Mouse (Mus musculus) hindlimb bud, embryonic 11.5 days (tissue): ENCODE data around the gene Gadd45a.

ENCODE experiments used
- DNase-seq: peaks from one replicate; pipeline ENCODE4 v3.0.0-alpha.2; 2012; ENCODE audit warnings: low read depth, low spot score; ENCODE audit errors: extremely low spot score

The Gadd45a gene

DNA sequence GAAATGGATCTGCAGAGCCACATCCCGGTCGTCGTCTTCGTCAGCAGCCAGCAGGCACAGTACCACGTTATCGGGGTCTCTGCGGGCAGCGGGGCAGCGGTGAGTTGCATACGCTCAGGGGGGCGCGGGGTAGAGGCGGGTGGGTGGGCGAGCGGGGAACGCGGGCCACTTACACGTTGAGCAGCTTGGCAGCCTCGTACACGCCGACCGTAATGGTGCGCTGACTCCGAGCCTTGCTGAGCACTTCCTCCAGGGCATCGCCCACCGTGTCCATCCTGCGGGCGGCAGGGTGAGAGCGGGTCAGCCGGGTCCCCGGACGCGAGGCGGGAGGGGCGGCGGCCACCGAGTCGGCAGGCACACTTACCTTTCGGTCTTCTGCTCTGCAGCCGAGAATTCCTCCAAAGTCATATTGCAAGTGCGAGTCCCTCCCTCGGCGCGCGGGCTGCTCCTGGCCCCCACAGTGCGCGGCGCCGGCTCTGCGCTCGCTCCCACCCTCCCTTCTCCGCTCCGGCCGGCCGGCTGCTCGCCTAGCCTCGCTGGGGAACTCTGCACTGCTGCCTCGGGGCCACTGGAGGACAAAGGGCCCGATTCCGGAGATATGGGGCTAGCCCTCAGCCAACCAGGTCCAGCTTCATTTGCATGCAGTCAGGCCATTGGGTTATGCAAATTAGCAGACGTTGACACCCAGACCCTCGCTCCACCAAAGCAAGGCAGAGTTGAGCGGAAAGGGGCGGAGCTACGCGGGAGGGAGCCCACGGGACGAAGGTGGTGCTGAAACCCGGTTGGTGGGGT, at the start of gene Gadd45a:
Gene Gadd45a, minus strand, starts transcription at position 621 of the 792 bp plus-strand sequence.
- peak; percentile 97 for DNase-seq

- DNase-seq = no peak
Observed at GRCm38 (mm10) chr6:67085850-67086437, 48.7 kb upstream of the Gadd45a start.

- no peak for DNase-seq
Observed at GRCm38 (mm10) chr6:67084465-67084864, 47.2 kb upstream of the Gadd45a start.

GRCm38 (mm10) chr6:67081141-67081540, 43.9 kb upstream of the Gadd45a start:
- DNase-seq = no peak

DNA sequence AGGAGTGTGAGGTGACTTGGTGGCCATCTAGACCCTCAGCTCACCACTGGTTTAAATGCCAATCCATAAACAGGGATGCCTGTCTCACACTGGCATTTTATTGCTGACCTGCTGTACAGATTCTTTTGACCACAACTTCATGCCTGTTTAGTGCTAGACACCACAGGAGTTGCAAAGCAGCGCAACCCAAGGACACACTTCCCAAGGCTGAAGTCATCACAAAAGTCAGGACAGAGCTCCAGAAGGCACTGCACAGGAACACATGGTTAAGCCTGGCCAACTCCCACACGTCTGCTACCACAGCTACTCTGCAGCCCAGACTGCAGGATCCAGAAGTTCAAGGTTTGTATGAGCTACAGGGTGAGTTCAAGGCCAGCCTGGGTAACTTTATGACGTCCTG, 40.8 kb upstream of the Gadd45a start:
- DNase-seq = no peak

DNA sequence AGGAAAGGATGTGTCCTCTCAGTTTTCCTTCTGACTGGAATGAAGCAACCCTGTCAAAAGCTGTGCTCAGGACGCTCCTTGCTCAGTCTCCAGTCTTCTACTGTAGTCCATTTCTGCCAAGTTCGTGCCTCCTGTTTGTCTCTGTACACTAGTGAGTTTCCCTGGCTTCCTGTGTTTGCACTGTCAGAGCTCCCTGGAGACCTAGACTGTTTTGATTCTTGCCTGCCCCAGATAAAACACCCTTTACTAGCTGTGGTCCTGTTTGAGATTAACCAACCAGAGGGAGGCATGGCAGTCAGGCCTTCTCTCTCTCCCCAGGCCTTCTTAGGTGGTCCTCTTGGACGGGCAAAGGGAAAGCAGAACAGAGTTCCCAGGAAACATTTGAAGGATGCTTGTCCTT, 40.2 kb upstream of the Gadd45a start:
- DNase-seq = no peak

GRCm38 (mm10) chr6:67076348-67076747, 39.1 kb upstream of the Gadd45a start:
- DNase-seq = no peak

DNA sequence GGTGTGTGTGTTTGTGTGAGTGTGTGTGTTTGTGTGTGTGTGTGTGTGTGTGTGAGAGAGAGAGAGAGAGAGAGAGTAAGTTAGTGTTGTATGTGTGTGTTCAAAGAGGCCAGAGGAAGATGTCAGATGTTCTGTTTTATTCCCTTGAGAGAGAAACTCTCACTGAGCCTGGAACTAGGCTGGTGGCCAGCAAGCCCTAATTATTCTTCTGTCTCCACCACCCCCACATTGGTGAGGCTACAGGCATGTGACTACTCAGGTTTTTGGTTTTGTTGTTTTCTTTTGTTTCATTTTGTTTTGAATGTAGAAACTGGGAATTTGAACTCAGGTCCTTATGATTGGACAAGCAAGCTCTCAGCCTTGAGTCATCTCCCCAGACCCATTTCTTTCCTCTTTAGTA, 37.6 kb upstream of the Gadd45a start:
- DNase-seq = no peak

- DNase-seq = no peak
Observed at GRCm38 (mm10) chr6:67073929-67074328, 36.7 kb upstream of the Gadd45a start.

DNA sequence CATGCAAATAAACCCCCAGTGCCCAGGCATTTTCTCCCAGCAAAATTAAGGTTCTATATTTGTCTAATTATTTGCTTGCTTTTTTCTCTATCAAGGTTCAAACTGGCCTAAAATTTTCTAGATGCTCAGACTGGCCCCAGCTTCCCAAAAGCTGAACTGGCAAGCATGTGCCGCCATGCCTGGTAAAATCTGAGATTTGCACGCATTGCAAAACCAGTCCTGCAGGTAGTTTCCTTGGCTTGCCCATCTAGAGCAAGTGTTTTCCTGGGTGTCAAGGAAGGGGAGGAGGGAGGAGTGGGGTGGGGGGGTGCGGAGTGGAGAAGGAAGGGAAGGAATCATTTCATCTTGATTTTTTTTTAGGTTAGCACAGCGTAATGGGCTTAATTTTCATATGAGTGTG, 36.2 kb upstream of the Gadd45a start:
- DNase-seq = no peak

GRCm38 (mm10) chr6:67071615-67072014, 34.4 kb upstream of the Gadd45a start:
- DNase-seq = no peak

DNA sequence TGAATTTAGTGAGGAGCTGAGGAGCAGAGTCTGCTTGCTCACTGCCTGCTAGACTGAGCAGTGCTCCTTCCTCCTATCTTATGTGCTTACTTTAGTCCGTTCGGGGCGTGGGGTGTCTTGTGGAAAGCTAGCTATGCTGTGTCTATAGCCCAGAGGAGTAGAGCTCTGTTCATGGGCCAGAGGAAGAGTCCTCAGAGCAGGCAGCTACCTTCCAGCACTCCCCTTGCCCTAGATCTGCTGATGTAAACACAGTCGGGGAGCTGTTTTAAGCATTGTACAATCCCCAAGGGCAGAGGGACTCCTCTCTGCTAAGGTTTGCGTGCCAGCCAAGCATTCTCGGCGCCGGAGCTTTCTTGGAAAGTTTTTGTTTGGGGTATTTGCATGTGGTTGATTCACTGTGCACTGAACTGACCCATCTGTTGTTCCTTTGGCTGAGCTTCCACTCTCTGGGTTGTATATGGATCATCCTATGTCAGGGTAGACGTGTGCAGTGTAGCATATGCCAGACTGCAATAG, 32.6 kb upstream of the Gadd45a start:
- no peak for DNase-seq

DNA sequence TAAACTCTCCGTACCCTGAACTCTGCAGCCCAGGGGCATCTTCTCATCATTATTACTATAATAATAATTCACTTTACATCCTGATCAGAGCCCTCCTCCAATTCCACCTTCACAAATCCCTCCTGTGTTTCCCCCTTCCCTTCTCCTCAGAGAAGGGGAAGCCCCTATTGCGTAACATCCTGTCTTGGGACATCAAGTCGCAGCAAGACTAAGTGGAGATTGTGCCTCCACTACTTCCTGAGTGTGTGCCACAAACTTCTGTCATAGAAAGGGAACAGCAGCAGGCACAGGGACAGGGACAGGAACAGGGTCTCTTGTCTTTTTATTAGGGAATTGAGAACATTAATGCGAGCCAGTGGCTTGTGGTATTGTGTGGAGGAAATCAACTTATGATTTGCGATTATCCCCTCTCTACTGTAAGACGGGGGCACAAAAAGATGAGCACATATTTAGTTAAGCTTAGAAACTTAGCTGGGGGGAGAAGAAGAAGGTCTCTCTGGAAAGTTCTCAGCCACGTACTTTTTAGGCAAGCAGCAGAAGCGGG, 32.0 kb upstream of the Gadd45a start:
- no peak for DNase-seq

GRCm38 (mm10) chr6:67060057-67060456, 22.8 kb upstream of the Gadd45a start:
- DNase-seq = no peak

- no peak for DNase-seq
Observed at GRCm38 (mm10) chr6:67057991-67058696, 20.9 kb upstream of the Gadd45a start.

GRCm38 (mm10) chr6:67057574-67057973, 20.3 kb upstream of the Gadd45a start:
- DNase-seq = no peak

DNA sequence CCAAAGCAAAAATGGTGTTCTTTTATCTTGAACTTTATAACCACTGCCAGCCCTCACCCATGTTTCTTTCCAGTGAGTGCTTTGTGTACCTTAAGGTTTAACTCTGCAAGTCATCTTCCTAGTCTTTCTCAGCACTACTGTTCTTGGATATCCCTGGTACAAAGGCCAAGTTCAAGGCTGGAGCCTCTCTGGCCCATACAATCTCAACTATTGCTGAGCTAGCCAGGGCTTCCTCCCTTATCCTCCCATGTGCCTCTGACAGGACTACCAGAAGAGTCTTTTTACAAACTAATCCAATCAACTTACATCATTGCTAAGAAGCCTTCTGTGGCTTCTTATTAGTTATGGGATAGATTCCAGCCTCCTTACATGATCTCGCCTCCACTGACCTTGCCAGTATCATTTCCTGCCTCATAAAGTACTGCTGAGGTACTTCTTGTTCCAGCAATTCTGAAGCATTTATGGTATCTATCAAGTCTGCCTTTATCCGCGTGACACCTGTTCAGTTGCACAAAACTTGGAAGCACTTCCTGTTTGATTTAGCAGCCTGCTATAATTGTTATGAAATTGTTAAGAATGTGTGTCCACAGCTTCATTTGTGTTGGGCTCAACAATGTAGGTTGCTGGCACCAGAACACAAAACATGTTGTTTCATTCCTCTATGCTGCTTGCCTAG, 19.8 kb upstream of the Gadd45a start:
- no peak for DNase-seq

DNA sequence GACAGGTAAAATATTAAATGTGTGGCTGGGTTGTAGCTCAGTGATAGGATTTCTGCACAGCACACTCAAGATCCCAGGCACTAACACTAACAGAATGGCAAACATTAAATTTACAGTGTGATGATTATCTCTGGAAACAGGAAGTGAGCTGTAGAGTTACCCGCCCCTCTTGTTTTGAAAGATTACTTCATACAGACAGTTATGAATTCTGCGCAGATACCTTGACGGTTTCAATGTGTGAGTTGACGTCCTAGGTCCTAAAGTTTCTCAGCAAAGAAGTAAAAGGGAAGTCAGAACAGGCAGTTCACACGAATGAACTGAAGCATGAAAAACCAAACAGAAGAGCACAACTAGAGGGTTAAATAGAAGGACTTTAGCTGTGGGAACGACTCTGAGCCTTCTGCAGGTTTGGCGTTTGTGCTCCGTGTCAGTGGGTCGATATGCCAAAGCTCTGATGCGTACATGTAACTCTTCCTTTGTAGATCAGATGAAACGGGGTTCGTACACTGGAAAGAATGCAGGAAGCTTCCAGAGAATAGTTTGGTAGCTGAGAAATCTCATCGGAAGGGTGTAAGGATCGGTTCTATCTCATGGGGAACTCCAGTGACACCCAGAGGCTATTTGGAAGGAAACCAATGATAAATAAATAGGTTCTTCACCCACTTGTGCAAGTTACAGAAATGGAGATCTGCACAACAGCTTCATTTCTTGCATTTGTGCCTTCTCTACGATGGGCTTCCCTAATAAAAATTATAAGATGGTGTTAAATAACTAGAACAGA, 19.0 kb upstream of the Gadd45a start:
- DNase-seq = no peak

GRCm38 (mm10) chr6:67050063-67050462, 12.8 kb upstream of the Gadd45a start:
- no peak for DNase-seq

GRCm38 (mm10) chr6:67049695-67050038, 12.4 kb upstream of the Gadd45a start:
- no peak for DNase-seq
